Mouse (Mus musculus): Measurements from ENCODE around the gene Rnf144a.

GRCm38 (mm10) chr12:26331048-26331447 lies 84.0 kb downstream of the Rnf144a start:
- no peak for TF ChIP-seq CTCF (IDR thresholded peaks at IDR 0.05; ENCODE audit: low read depth)
- no peak for TF ChIP-seq EP300 (optimal IDR thresholded peaks at IDR 0.05)
